Mouse (Mus musculus) erythroblast, adult 5-6 weeks (primary cell): ENCODE results near the gene Ncf1. TPM values are rescaled to one million over a fixed set of nuclear protein-coding genes. Genes with fewer than 3 reads are reported as not detected.

Experiments used
- ATAC-seq: replicated peaks from 2 replicates; pipeline ENCODE4 v1.8.0; 2016; ENCODE audit warnings: moderate number of reproducible peaks, mild to moderate bottlenecking, moderate TSS enrichment, inconsistent platforms; ENCODE audit not compliant: poor library complexity, low FRiP score, severe bottlenecking
- total RNA-seq, 2 experiments: library from RNA; stranded (forward) in 1 of 2; stranded (reverse) in 1 of 2; fragments of 150-400 nt in 1 of 2; fragments of 200-764, 138-1000 nt in 1 of 2; gene quantifications; 2 replicates each; pipeline versions ENCODE4 v1.2.3 to v1.2.4; 2015 to 2017; ENCODE audit warnings: low replicate concordance in 2 of 2

The Ncf1 gene
- total RNA-seq, 2 experiments from 2014 or later = 92.6 to 101 TPM

DNA sequence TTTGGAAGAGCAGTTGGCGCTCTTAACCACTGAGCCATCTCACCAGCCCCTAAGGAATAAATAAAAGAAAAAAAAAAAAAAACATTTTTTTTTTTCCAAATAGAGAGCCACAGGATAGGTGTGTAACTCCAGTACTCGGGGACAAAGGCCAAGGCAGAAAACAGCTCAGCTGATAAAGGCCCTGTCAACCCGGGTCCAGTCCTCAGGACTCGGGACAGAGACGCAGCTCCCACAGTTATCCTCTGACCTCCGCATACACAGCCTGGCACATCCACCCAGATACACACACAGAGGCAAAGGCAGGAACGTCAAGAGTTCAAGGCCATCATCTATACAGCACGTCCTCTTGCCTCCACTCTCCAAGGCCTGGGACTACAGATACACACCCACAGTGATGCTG, 59.3 kb downstream of the Ncf1 start:
- ATAC-seq = no peak

Other genes starting within 250 kb of the Ncf1 start
- 1.3 TPM in 1 of 2 replicates, not detected in the other for gene Castor2, start 129.9 kb downstream of the Ncf1 start, total RNA-seq (2015; ENCODE audit: low replicate concordance)
- 0.09 and 0.28 TPM in 2 replicates for gene Castor2, start 129.9 kb downstream of the Ncf1 start, total RNA-seq (2017; ENCODE audit: low replicate concordance)
- 0.96 TPM in 1 of 2 replicates, not detected in the other for gene Rcc1l, start 52.9 kb downstream of the Ncf1 start, total RNA-seq (2015; ENCODE audit: low replicate concordance)
- 0.84 and 1.3 TPM in 2 replicates for gene Rcc1l, start 52.9 kb downstream of the Ncf1 start, total RNA-seq (2017; ENCODE audit: low replicate concordance)
- gene Gtf2ird2, start 45.6 kb downstream of the Ncf1 start, total RNA-seq (2015; ENCODE audit: low replicate concordance) = 2.5 TPM in 1 of 2 replicates, not detected in the other
- gene Gtf2ird2, start 45.6 kb downstream of the Ncf1 start, total RNA-seq (2017; ENCODE audit: low replicate concordance) = 1.2 and 1.7 TPM in 2 replicates
- 9.0 and 28.4 TPM in 2 replicates for gene Gtf2i, start 85.1 kb upstream of the Ncf1 start, total RNA-seq (2015; ENCODE audit: low replicate concordance)
- gene Gtf2i, start 85.1 kb upstream of the Ncf1 start, total RNA-seq (2017; ENCODE audit: low replicate concordance) = 10.7 and 11.2 TPM in 2 replicates
- 3.3 and 29.0 TPM in 2 replicates for gene Gtf2ird1, start 227.1 kb upstream of the Ncf1 start, total RNA-seq (2015; ENCODE audit: low replicate concordance)
- gene Gtf2ird1, start 227.1 kb upstream of the Ncf1 start, total RNA-seq (2017; ENCODE audit: low replicate concordance) = 2.2 TPM in 2 replicates